Mouse (Mus musculus) T-helper 1 cell (primary cell): ENCODE results near the gene Elk3.

Source experiments
- in situ Hi-C: fragments of 300-600 bp; cut with MboI, MseI; formaldehyde crosslinking; loops from one replicate; pipeline ENCODE4 v1.15.1; 2025; ENCODE audit warnings: high pct_unique_total_duplicates

Gene Elk3

DNA sequence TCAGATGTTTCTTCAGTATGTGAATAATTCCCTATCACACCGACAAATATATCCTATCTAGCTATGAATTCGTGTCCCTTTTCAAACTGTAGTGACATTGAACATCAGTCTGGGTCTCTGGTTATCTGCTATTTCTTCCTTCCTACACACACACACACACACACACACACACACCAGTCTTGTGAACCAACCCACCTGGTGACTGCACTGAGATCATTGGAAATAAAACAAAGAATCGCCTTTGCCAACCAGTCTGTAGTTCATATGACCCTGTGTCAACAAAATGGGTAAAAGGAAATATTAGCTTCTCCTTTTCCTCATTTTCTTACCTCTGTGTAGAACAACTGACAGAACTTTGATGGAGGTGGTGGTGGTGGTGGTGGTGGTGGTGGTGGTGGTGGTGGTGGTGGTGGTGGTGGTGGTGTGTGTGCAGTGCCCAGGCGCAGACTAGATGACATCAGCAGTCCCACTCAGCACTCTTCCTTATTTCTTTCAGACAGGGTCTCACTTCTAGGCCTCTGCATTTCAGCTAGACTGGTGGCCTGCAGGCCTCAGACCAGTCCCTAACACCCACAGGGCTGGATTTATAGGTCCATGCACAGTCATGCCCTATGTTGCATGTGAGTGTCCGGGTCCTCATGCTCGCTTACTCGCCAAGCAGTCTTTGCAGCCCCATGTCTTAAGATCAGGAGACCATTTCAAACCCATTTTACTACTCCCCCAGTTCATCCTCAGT is 64.6 kb downstream of the Elk3 start:
- in situ Hi-C loops = no loop called here

DNA sequence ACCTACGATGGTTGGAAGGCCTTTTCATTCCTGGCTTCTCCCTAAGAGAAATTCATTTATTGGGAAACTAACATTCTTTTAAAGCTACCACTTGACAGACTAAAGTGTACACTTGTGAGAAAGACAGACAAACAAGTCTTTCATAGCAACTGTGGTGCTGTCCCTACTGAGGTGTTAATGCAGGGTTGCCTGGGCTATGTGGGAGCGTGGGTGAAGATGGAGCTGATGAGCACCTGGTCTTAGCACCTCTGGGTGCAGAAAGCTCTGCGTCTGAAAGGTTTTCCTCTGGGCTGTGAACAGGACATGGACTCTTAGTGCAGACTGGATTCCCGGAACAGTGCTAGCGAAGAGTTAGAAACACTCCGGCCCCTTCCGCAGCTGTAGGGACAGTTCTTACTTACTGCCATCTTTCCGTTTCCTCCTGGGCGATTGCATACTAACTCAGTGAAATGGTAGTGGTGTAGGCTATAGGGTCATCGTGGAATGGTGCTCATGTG is 66.7 kb downstream of the Elk3 start:
- in situ Hi-C loops = no loop called here

DNA sequence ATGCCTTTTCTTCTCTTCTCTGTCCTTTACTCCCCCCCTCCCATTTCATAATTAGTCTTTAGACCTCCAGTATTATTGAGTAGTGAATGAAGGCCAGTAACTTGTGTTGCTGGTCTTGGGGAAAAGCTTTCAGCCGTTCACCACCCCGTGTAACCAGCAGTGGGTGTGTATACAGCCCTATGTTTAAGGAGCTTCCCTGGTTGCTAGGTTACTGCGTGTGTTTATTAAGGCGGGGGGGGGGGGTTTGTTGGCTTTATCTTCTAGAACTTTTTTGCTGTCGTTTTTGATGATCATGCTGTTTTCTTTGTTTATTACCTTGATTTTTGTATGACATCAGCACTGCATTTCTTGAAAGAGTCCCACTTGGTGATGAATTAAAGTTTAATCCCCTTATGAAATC is 68.1 kb downstream of the Elk3 start:
- in situ Hi-C loops = no loop called here

DNA sequence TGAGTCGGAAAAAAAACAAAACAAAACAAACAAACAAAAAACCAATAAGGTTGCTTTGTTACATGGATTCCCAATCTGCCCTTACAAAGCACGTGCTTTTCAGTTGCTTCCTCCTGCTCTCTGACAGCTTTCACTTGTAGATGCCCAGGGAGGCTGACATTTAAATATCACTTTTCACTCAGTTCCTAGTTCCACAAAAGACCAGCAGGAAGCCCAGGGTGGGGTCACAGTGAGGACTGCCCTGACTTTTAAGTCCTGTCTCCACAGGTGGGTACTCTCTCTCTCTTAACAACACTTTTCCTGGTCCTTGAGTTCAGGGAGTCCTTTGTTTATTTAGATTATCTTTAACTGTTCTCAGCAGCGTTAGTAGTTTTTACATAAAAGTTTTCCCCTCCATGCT is 68.7 kb downstream of the Elk3 start:
- in situ Hi-C loops = no loop called here

DNA sequence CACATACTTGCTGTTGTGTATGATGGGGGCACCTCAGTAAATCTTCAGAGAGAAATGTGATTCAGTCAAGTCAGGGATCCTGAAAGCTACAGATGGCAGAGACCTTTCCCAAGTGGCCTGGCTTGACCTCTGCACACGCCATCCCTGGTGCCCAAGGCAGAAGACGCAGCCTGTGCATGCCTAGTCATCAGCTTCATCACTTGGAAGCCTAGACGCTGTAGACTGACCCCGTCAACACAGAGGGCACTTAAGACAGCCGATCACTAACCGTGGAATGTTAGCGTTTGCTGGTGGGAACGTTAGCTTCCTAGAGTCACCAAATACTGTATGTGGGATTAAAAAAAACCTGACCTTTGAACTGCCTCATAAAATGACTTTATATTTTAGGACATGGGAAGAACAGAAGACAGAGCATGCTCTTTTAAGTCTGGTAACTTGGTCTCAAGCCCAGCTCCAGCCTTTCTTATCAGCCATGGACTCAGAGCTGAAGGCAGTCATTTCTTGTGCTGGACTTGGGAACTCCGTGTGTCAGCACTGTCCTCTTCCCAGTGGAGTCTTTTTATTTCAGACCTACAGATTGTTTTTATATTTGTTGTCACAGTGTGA is 71.6 kb downstream of the Elk3 start:
- in situ Hi-C loops = no loop called here

DNA sequence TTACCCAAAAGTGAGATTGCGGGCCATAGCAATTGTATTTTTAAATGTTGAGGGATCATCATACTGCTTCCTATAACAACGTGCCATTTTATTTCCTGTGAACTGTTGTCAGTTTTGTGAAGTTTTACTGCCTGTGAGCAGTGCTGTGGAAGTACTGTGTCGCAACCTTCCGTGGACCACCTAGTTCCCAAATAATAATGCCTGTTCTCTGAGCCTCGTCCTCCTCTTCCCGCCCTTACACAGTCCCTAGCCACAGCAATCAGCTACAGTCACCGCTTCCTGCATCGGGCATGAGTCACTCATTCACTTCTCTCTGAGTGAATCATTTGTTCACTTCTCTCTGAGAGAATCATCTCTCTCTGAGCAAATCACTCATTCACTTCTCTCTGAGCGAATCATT is 76.2 kb downstream of the Elk3 start:
- in situ Hi-C loops = no loop called here

DNA sequence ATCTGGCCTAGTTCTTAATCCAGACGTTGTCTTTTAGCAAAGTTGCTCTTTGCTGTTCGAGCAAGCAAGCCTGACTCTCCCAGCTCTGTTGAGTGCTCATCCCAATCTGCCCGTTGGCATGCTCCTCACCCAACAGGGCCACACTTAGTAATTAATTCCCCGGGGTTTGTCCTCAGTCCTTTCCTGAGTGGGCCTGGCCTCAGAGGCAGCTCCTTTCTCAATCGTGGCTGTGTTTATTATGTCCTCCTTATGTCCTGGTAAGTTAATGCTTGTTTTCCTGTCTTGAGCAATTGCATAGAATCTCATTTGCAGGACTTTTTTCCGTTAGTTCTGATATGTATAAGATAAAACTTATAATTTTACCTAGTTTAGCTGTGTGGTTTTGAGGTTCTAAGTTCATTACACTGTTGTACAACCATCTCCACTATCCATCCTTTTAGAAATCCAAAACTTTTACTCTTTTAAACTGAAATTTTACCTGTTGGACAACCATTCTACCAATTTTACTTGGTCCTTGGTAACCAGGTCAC is 77.2 kb downstream of the Elk3 start:
- in situ Hi-C loops = no loop called here

DNA sequence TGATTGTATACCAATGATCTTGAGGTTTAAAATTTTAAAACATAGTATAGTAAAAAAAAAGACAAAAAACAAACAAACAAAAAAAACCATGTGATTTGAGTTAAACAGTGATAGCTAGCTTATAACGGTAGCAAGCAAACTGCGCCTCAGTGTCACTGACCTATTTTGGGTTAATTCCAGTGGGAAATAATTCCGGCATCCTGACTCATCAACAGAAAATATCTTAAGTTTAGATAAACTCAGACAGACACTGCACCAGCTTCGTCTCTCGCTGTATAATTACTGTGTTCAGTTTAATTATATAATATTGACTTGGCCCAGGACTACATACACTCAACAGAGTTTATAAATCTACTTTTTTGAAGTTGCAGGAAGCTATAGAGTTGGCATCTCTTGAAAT is 79.0 kb downstream of the Elk3 start:
- in situ Hi-C loops = no loop called here

DNA sequence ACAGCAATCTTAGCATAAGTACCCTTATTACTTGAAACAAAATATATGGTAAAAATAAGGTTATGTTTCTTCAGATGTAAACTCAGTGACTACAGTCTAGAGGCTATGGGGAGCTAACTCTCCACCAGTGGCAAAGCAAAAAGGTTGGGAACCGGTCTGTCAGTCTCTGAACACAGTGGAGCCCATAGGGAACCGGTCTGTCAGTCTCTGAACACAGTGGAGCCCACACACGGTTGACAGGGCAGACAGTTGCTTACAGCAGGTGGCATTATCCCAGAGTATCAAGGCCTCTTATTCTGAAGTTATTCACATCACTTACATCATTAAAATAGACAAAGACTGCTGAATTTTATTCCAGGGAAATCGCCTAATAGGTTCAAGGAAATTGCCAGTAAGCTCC is 79.4 kb downstream of the Elk3 start:
- in situ Hi-C loops = no loop called here

DNA sequence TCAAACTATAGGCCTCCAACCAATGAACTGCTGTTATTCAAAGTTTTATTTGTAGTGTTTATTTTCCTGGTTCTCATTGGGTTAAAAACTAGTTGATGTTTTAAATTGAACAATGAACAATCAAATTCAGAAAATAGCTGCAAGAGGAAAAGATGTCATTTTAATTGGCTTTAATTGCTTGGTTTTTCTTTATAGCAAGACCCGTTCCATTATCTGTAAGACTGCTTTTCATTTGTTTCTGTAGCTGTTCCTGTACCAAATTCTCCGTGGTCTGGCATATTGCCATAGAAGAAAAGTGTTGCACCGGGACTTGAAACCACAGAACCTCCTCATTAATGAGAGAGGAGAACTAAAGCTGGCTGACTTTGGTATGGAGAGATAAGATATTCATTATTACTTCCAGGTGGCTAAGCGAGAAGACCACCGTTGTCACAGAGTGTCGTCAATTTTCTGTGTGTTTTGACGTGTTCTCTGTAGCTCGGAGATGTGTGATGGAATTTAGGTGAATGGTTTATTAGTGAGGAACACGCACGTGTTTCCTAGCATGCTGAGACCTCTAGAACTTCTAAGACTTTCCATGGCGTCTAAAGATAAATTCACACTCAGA is 82.4 kb downstream of the Elk3 start:
- in situ Hi-C loops = no loop called here

DNA sequence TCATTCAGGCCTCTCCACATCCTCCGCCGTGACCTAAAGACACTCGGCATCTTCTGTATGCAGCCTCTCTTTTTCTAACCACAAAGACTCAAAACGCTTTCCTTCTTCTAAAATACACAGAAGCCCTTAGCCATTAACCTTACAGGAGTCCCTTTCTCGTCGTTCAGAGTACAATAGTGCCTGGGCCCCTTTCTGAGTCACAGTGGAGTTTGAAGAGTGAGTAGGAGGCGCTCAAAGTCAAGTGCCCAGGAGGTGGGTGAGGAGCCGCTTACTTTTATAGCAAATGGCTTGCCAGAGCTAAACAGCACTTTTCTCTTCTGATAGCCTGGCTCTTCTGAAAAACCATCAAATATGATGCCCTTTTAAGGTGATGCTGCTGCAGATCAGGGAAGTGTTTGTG is 83.0 kb downstream of the Elk3 start:
- in situ Hi-C loops = no loop called here

DNA sequence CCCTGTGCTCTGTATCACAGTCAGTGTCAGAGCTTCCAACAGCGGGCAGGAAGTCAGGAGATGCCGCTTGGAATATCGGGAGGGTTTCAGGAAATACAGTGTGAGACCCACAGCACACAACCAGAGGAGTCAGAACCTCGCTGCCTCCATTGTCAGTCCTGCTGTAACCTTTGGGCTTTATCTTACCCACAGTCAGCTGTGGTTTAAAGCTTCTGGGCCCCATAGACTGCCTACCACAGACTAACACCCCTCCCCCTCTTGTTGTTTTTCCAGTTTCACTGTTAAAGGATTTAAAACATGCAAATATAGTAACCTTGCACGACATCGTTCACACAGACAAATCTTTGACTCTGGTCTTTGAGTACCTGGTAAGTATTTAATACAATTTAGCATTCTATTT is 85.2 kb downstream of the Elk3 start:
- in situ Hi-C loops = no loop called here

DNA sequence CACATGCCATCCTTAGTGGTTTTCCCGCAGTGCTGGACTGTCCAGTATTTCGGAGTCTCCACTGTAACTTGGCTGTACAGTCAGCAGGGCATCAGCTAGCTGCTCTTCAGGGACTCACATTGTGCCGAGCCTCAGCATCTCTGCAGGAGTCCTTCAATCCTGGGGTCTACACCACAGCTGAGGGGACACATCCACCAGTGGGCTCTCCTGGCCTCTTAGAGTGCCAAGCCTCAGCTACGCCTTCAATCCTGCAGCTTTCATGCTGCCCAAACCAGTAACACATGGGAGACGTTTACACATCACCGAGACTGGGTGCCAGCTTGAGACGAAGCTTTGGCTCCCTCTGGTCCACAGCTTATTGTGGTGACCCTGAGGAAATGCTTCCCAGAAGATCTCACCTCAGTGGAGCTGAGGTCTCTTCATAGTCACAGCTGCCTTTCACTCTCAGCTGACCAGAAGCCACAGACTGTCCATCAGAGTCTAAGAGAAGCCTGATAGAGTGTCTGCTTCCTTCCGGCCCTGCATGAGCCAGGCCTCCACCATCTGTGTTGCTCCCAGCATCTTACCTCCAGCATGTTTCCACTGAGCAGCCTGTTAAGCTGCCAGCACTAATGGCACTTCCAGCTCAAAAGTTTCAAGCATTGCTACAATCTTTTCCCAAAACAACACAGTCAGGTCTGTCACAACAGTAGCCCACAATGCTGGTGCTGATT is 95.7 kb downstream of the Elk3 start:
- in situ Hi-C loops = no loop called here

DNA sequence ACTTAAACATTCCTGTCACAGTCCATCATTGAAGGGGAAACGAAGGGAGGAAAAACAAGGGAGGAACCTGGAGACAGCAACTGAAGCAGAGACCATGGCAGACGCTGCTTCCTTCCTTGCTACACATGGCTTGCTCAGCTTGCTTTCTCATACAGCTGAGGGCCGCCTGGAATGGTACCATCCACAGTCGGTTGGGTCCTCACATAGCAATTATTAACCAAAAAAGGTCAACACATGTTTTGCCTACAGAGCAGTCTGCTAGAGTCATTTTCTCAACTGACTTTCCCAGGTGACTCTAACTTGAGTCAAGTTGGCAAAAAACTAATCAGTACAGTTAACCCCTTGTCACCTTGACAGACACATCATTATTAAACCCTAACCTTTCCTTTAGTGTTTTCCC is 96.7 kb downstream of the Elk3 start:
- in situ Hi-C loops = no loop called here

DNA sequence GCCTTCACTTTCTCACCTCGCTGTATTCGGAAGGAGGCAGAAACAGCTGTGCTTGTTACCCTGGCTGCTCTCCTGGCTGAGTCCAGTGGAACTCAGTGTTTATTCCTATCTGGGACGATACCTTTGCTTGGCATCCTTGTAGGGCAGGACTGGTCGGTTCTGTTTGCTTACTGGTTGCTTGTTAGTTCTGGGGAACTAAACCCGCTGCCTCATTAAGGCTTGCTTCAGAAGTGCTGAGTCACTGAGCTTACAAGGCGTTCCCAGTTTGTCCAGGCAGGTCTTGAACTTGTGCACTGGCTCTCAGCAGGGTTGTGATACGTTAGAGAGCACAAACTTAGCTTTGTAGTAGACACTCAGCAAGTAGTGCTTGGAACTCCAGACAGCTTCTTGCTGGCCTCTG is 97.6 kb downstream of the Elk3 start:
- in situ Hi-C loops = no loop called here

DNA sequence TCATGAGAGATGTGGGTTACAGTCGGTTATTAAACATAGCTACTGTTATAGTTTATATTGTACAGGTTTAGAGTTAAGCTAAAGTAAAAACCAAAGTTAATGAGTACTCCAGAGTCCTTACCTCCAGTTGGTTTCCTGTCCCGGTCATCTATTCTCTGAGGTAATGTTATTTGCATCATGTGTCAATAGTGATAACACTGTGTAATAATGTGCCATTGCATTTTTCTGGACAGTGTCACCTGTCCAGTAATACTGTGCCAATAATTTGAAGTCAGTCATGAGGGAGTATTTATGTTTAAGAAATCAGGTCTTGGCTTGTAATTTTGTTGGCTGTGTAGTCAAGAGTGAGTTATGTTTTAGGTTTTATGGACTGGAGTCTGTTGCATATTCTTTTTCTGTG is 98.2 kb downstream of the Elk3 start:
- in situ Hi-C loops = no loop called here

DNA sequence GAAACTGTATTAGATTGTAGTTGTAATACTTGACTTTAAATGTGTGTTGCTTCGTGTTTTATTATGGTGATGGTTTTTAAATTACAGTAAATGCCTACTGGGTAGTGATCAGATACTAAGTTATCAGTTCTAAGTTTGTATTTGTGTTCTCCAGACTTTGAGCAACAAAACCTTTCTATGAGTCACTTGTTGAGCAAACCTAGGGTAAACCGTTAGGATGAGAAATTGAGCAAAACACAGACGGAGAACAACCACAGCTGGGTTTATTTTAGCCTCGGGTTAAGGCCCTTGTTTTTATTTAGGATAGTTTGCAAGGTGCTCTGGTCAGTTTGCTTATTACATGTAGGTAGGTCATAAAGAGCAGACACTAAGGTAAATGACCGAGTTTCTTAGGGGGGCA is 103.8 kb downstream of the Elk3 start:
- in situ Hi-C loops = no loop called here

DNA sequence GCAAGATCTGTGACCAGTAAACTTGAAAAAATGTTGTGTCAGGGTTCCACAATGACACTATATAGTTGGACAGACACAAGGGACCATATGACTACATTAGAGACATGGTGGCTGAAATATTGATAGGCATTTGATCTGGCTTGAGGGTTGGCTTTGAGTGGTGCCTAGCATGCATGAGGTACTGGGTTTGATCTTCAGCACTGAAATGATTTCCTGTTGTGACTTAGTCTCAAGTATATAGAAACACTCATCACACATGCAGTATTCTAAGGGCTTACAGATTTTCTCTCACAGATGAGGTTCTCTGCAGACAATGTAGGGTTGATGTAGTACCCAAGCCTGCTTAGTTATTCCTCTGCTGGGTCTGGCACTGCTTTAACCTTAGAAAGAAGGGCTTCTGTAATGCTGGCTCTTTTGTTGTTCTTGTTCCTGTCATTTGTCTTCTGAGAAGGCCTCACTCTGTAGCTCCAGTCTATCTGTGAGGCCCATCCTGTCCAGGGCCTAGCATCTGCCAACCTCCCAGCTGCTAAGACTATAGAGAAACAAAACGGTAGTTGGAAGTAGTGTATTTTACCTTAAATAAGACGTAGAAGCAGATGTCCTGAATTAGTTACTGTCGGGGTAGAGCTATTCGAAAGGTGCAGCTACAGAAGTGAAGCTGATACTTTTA is 105.5 kb downstream of the Elk3 start:
- in situ Hi-C loops = no loop called here

DNA sequence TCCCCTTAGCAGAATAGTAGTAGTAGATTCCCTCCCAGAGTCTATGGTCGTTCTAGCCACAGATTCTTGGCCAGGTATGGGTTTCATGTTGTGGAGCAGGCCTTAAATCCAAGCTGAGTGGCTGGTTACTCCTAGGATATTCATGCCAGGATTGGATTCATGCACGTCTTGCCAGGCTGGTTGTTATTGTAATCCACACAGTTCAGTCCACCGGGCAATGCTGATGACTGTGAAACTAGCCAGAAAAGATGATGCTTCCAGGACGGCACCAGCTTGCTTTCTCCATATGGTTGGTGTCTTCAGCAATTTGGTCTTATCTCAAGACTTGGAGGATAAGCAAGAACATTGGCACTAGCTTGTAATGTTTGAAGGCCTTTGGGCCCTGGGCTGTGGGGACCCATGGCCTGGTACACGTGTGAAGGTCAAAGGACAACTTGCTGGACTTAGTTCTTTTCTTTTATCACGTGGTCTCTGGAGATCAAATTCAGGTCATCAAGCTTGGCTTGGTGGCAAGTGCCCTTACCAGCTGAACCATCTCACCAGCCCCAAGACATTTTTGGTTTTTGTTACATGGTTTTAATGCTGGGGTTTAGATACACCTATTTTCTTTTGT is 109.0 kb downstream of the Elk3 start:
- in situ Hi-C loops = no loop called here

DNA sequence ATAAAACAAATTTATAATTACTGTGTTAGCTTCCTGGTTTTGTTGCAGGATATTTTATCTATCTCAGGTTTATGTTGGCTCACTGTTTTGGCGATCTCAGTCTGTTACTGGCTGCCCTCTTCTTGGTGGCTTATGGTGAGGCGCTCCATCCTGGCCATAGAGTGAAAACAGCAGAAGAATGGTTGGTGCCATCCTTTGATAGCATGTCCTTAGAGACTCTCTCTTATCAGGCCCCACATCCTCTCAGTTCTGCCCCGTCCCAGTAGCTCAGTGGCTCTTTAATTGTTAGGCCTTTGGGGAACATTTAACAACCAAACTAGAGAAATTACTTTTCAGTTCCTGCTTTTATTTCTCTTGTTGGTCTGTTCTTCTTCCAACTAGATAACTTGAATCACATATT is 112.0 kb downstream of the Elk3 start:
- in situ Hi-C loops = loop anchor here (5.0 kb wide), 1 partner anchor 63 kb away; no protein-coding TSS in a partner anchor
